Mouse (Mus musculus) 3T3-L1 (cell line): ENCODE measurements around the gene Nudt11.
"Not testable (repeated sequence)": the region's sequence is repeated elsewhere in the genome, so short reads cannot be mapped to it uniquely, and the experiment has no call there.

ENCODE experiments used
- DNase-seq: peaks from one replicate; pipeline ENCODE4 v3.0.0-alpha.2; 2015; ENCODE audit warnings: low read depth, low spot score

Gene Nudt11

GRCm38 (mm10) chrX:6047066-6047935 lies at the start of gene Nudt11:
Gene Nudt11, plus strand, starts transcription at chrX:6047453.
- DNase-seq = not testable (repeated sequence)

- DNase-seq = not testable (repeated sequence)
These were observed 822 bp downstream of the Nudt11 start for GRCm38 (mm10) chrX:6047936-6048614.

GRCm38 (mm10) chrX:6061563-6061962 lies 14.3 kb downstream of the Nudt11 start:
- DNase-seq = no peak

- DNase-seq = no peak
These were observed 35.9 kb downstream of the Nudt11 start, which contains the start of gene AU022751 for GRCm38 (mm10) chrX:6082954-6083680. Gene AU022751, minus strand, starts transcription at chrX:6083419.

GRCm38 (mm10) chrX:6091547-6091946 lies 44.3 kb downstream of the Nudt11 start:
- no peak for DNase-seq

GRCm38 (mm10) chrX:6091996-6092757 lies 44.9 kb downstream of the Nudt11 start:
- DNase-seq = no peak
